Mouse (Mus musculus) bone marrow macrophage, adult 2 months (primary cell): Measurements from ENCODE around the gene Fbln2.

Experiments used
- CTCF ChIP-seq: IDR thresholded peaks from 2 replicates; pipeline ENCODE4 v1.5.1; 2012; ENCODE audit warnings: low read depth, mild to moderate bottlenecking, low read length, moderate library complexity
- POLR2A ChIP-seq: IDR thresholded peaks from 2 replicates; pipeline ENCODE4 v1.6.1; 2012; ENCODE audit warnings: mild to moderate bottlenecking, low read depth, low read length, borderline replicate concordance

DNA sequence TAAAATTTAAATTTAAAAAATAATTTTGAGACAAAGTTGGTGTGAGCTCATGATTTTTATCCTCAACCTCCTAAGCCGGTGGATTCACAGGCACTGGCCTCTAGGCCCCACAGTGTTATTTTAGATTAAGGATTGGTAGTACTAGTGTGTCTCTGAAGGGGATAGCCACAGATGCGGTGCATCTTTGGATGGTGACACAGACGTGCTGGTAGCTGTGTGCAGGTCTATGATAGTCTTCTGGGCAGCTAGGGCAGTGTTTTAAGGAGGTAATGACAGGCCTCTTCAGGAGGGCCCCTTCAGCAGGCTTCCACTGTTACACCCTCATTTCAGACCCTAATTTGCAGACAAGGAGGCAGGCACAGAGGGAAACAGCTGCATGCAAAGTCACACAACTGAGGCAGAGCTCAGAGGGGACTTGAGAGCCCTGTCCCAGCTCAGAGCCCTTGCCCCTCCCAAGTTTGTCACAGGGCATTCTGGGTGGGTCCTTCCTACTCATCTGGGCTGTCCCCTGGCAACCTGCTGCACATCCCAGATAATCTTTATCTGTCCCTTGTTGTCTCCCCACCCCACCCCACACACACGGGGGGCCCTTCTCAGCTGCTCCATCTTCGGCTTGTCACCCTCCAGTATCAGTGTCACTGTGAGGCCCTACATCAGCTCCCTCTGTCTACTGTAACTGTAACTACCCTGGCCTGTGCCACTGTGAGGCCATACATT lies 48.9 kb upstream of the Fbln2 start:
- TF ChIP-seq CTCF (no peak), POLR2A (no peak)
